16 mouse cellular contexts compared by ENCODE assay signal in genomic region chr6:32795653-32796500, GRCm38 (mm10).
A peak's percentile ranks its signal among the peaks of the same experiment; 100 is the strongest.
DNase-seq lines count a peak whose midpoint lies in the region; ATAC-seq and TF ChIP-seq lines count a peak whose summit lies in the region.
"Had no signal": no experiment of that assay in that cellular context is flagged by ENCODE, and none has a peak within 500 bp of the region (broad histone marks: within the 10 kb centered on the region; RNA-seq: fewer than 3 reads in every experiment).

No protein-coding gene starts in this region.

- no peaks in the 10 kb centered on the region for H3K27me3 ChIP-seq in hindbrain, embryonic 16.5 days (replicated peaks; ENCODE audit: control insufficient read depth, insufficient read depth, low read length)
- H3K27me3 ChIP-seq in hindbrain, embryonic 11.5 days (ENCODE audit: control insufficient read depth, insufficient read depth, low read length): no peaks in the 10 kb centered on the region
- no peaks in the 10 kb centered on the region for H3K27me3 ChIP-seq in forebrain, embryonic 15.5 days
- no peaks in the 10 kb centered on the region for H3K27me3 ChIP-seq in intestine, postnatal 0 days (replicated peaks; ENCODE audit: control insufficient read depth, insufficient read depth, low read length)
- H3K27me3 ChIP-seq: liver, embryonic 12.5 days; midbrain, embryonic 12.5 days; neural tube, embryonic 12.5 days had no signal

- H3K36me3 ChIP-seq in hindbrain, embryonic 16.5 days (ENCODE audit: control insufficient read depth, insufficient read depth, low read length): no peaks in the 10 kb centered on the region
- no peaks in the 10 kb centered on the region for H3K36me3 ChIP-seq in hindbrain, embryonic 11.5 days (ENCODE audit: control insufficient read depth, insufficient read depth, low read length)
- no peaks in the 10 kb centered on the region for H3K36me3 ChIP-seq in forebrain, embryonic 15.5 days
- peaks cover 20% of the 10 kb centered on the region for H3K36me3 ChIP-seq in intestine, postnatal 0 days (ENCODE audit: control insufficient read depth, insufficient read depth)

- TF ChIP-seq CTCF in intestine, postnatal 0 days (IDR thresholded peaks at IDR 0.05; ENCODE audit: low read depth): no peak

- peaks cover 5% of the 10 kb centered on the region for H3K4me1 ChIP-seq in hindbrain, embryonic 16.5 days (ENCODE audit: control insufficient read depth, insufficient read depth, low read depth, low read length)
- no peaks in the 10 kb centered on the region for H3K4me1 ChIP-seq in hindbrain, embryonic 11.5 days (replicated peaks; ENCODE audit: control insufficient read depth, insufficient read depth, low read length)
- H3K4me1 ChIP-seq in forebrain, embryonic 15.5 days: peaks cover 16% of the 10 kb centered on the region
- no peaks in the 10 kb centered on the region for H3K4me1 ChIP-seq in intestine, postnatal 0 days (replicated peaks; ENCODE audit: control insufficient read depth, insufficient read depth, low read length)
- H3K4me1 ChIP-seq: neural tube, embryonic 12.5 days had no signal

- no peak overlapping the region for H3K9ac ChIP-seq in hindbrain, embryonic 16.5 days (ENCODE audit: low read depth, low read length)
- H3K9ac ChIP-seq in hindbrain, embryonic 11.5 days (ENCODE audit: low read depth, low read length): no peak overlapping the region
- H3K9ac ChIP-seq in forebrain, embryonic 15.5 days (replicated peaks): no peak overlapping the region
- no peak overlapping the region for H3K9ac ChIP-seq in intestine, postnatal 0 days (ENCODE audit: low read depth, low read length)
- H3K9ac ChIP-seq: liver, embryonic 12.5 days; midbrain, embryonic 12.5 days; neural tube, embryonic 12.5 days had no signal

- no peak overlapping the region for H3K4me2 ChIP-seq in hindbrain, embryonic 16.5 days (ENCODE audit: low read length)
- H3K4me2 ChIP-seq in hindbrain, embryonic 11.5 days (replicated peaks; ENCODE audit: low read depth, low read length): no peak overlapping the region
- no peak overlapping the region for H3K4me2 ChIP-seq in forebrain, embryonic 15.5 days (replicated peaks)
- no peak overlapping the region for H3K4me2 ChIP-seq in intestine, postnatal 0 days (replicated peaks; ENCODE audit: low read depth)
- H3K4me2 ChIP-seq: liver, embryonic 12.5 days; midbrain, embryonic 12.5 days; neural tube, embryonic 12.5 days had no signal

- peak; percentile 54 for ATAC-seq in hindbrain, embryonic 16.5 days
- no peak for ATAC-seq in hindbrain, embryonic 11.5 days (ENCODE audit: low FRiP score)
- ATAC-seq in forebrain, embryonic 15.5 days (replicated peaks): peak; percentile 99
- no peak for ATAC-seq in intestine, postnatal 0 days
- ATAC-seq: liver, embryonic 12.5 days had no signal

- no peak overlapping the region for H3K27ac ChIP-seq in hindbrain, embryonic 16.5 days (ENCODE audit: low read depth, low read length)
- H3K27ac ChIP-seq in hindbrain, embryonic 11.5 days (ENCODE audit: low read depth, low read length): no peak overlapping the region
- H3K27ac ChIP-seq in forebrain, embryonic 15.5 days (replicated peaks): peak overlapping the region; percentile 49
- no peak overlapping the region for H3K27ac ChIP-seq in intestine, postnatal 0 days (ENCODE audit: low read depth, low read length)
- H3K27ac ChIP-seq: embryonic facial prominence, embryonic 10.5 days; liver, embryonic 12.5 days; midbrain, embryonic 12.5 days; neural tube, embryonic 12.5 days had no signal

- 55% methylated on average over 8 of the region's 8 CpGs for WGBS in hindbrain, embryonic 16.5 days
- 68% methylated on average over 8 of the region's 8 CpGs for WGBS in hindbrain, embryonic 11.5 days
- WGBS in forebrain, embryonic 15.5 days: 41% methylated on average over 8 of the region's 8 CpGs
- WGBS in intestine, postnatal 0 days: 68% methylated on average over 8 of the region's 8 CpGs

- no peak for DNase-seq in hindbrain, embryonic 11.5 days (ENCODE audit: low spot score)
- DNase-seq in 3T3-L1 (ENCODE audit: low read depth, low spot score): peak; percentile 85
- peak; percentile 96 for DNase-seq in Muller cell, postnatal 12 days (ENCODE audit: inconsistent ontology term)
- DNase-seq in adrenal gland, adult 8-10 months: no peak
- DNase-seq: cerebellum, adult 9-11 months; kidney, adult 2 months; lung, postnatal 10 days; right cerebral cortex, postnatal 14 days; thymus, postnatal 25 days had no signal

- no peaks in the 10 kb centered on the region for H3K9me3 ChIP-seq in hindbrain, embryonic 16.5 days (ENCODE audit: control insufficient read depth, low read length)
- H3K9me3 ChIP-seq in hindbrain, embryonic 11.5 days (ENCODE audit: control insufficient read depth, low read length): no peaks in the 10 kb centered on the region
- H3K9me3 ChIP-seq in forebrain, embryonic 15.5 days: no peaks in the 10 kb centered on the region
- no peaks in the 10 kb centered on the region for H3K9me3 ChIP-seq in intestine, postnatal 0 days (ENCODE audit: control insufficient read depth)
- H3K9me3 ChIP-seq: embryonic facial prominence, embryonic 10.5 days; liver, embryonic 12.5 days; midbrain, embryonic 12.5 days; neural tube, embryonic 12.5 days had no signal

- no peak overlapping the region for H3K4me3 ChIP-seq in hindbrain, embryonic 16.5 days (ENCODE audit: low read length)
- H3K4me3 ChIP-seq in hindbrain, embryonic 11.5 days (ENCODE audit: low read depth, low read length): no peak overlapping the region
- H3K4me3 ChIP-seq in forebrain, embryonic 15.5 days: no peak overlapping the region
- H3K4me3 ChIP-seq in intestine, postnatal 0 days (ENCODE audit: low read depth, low read length): no peak overlapping the region
- H3K4me3 ChIP-seq: embryonic facial prominence, embryonic 10.5 days; liver, embryonic 12.5 days; midbrain, embryonic 12.5 days; neural tube, embryonic 12.5 days had no signal

Comparison
In these comparisons a context has a peak if more than half of its experiments do, and no peak if none do; other contexts are left out.
1. ATAC-seq: peak in hindbrain, embryonic 16.5 days (single experiment) and forebrain, embryonic 15.5 days (single experiment); none in hindbrain, embryonic 11.5 days (single experiment) and intestine, postnatal 0 days (single experiment).
2. DNase-seq: peak in 3T3-L1 (single experiment) and Muller cell, postnatal 12 days (single experiment); none in hindbrain, embryonic 11.5 days (single experiment) and adrenal gland, adult 8-10 months (single experiment).